Mouse (Mus musculus) liver, postnatal 0 days (tissue): ENCODE measurements around the gene Agt.

ENCODE experiments used
- CTCF ChIP-seq: sonication (generic); IDR thresholded peaks from 2 replicates; pipeline ENCODE4 v1.5.1; 2016; ENCODE audit warnings: antibody characterized with exemption, low read depth
- EP300 ChIP-seq: IDR thresholded peaks from 2 replicates; pipeline ENCODE4 v1.6.1; 2016; ENCODE audit warnings: antibody characterized with exemption, low read depth, mild to moderate bottlenecking

GRCm38 (mm10) chr8:124542001-124542400, 27.5 kb downstream of the Agt start:
- no peak for TF ChIP-seq CTCF
- TF ChIP-seq EP300 = no peak
